11 mouse cellular contexts compared by ENCODE assay signal in genomic region chr15:85996031-85996765, GRCm38 (mm10). TPM values are rescaled to one million over a fixed set of nuclear protein-coding genes. Genes with fewer than 3 reads are reported as not detected.
DNase-seq lines count a peak whose midpoint lies in the region; ATAC-seq and TF ChIP-seq lines count a peak whose summit lies in the region.
"Had no signal": no experiment of that assay in that cellular context is flagged by ENCODE, and none has a peak within 500 bp of the region (broad histone marks: within the 10 kb centered on the region; RNA-seq: fewer than 3 reads in every experiment).

No protein-coding gene starts in this region.

- DNase-seq in lung, postnatal 36 days: no peak
- DNase-seq in kidney, postnatal 0 days (ENCODE audit: low spot score): peak; percentile 64
- DNase-seq in splenic B cell, adult 2 months (ENCODE audit: low read depth, low spot score): peak; percentile 15
- no peak for DNase-seq in retina, embryonic 14.5 days (ENCODE audit: low spot score)
- DNase-seq in layer of hippocampus, adult 11-12 months (ENCODE audit: low spot score): no peak
- DNase-seq in thymus, postnatal 0 days (ENCODE audit: low spot score): no peak
- DNase-seq: adrenal gland, postnatal 14 days; cerebellum, adult 9-11 months had no signal

- H3K4me3 ChIP-seq in lung, embryonic 15.5 days: no peak overlapping the region
- no peak overlapping the region for H3K4me3 ChIP-seq in forebrain, embryonic 13.5 days
- no peak overlapping the region for H3K4me3 ChIP-seq in kidney, postnatal 0 days (replicated peaks; ENCODE audit: low read depth, low read length)

- no peak overlapping the region for H3K4me2 ChIP-seq in lung, embryonic 15.5 days
- no peak overlapping the region for H3K4me2 ChIP-seq in forebrain, embryonic 13.5 days
- H3K4me2 ChIP-seq in kidney, postnatal 0 days (ENCODE audit: low read length): no peak overlapping the region
- H3K4me2 ChIP-seq: hindbrain, embryonic 14.5 days had no signal

- no peaks in the 10 kb centered on the region for H3K9me3 ChIP-seq in lung, embryonic 15.5 days
- H3K9me3 ChIP-seq in forebrain, embryonic 13.5 days (replicated peaks): no peaks in the 10 kb centered on the region
- no peaks in the 10 kb centered on the region for H3K9me3 ChIP-seq in kidney, postnatal 0 days (replicated peaks; ENCODE audit: low read length)

- ATAC-seq in lung, embryonic 15.5 days (ENCODE audit: borderline replicate concordance, extremely low read depth, low FRiP score, low TSS enrichment): no peak
- no peak for ATAC-seq in forebrain, embryonic 13.5 days
- ATAC-seq in kidney, postnatal 0 days (replicated peaks; ENCODE audit: low FRiP score, low read depth): peak; percentile 65

- no peak for TF ChIP-seq CTCF in kidney, postnatal 0 days (IDR thresholded peaks at IDR 0.05; ENCODE audit: low read depth)

- 26% methylated on average over 13 of the region's 13 CpGs for WGBS in lung, embryonic 15.5 days
- WGBS in forebrain, embryonic 13.5 days: 47% methylated on average over 13 of the region's 13 CpGs
- WGBS in kidney, postnatal 0 days: 19% methylated on average over 13 of the region's 13 CpGs

- peaks cover 78% of the 10 kb centered on the region for H3K4me1 ChIP-seq in lung, embryonic 15.5 days
- peaks cover 93% of the 10 kb centered on the region for H3K4me1 ChIP-seq in forebrain, embryonic 13.5 days
- H3K4me1 ChIP-seq in kidney, postnatal 0 days (replicated peaks; ENCODE audit: insufficient read depth, low read length): peaks cover 32% of the 10 kb centered on the region

- H3K27ac ChIP-seq in lung, embryonic 15.5 days: peak overlapping the region; percentile 58
- H3K27ac ChIP-seq in forebrain, embryonic 13.5 days: peak overlapping the region; percentile 99
- H3K27ac ChIP-seq in kidney, postnatal 0 days: peak overlapping the region; percentile 85
- H3K27ac ChIP-seq: hindbrain, embryonic 14.5 days had no signal

- H3K9ac ChIP-seq in lung, embryonic 15.5 days: no peak overlapping the region
- no peak overlapping the region for H3K9ac ChIP-seq in forebrain, embryonic 13.5 days
- no peak overlapping the region for H3K9ac ChIP-seq in kidney, postnatal 0 days (ENCODE audit: low read depth, low read length)
- H3K9ac ChIP-seq: hindbrain, embryonic 14.5 days had no signal

- no peaks in the 10 kb centered on the region for H3K27me3 ChIP-seq in lung, embryonic 15.5 days
- H3K27me3 ChIP-seq in forebrain, embryonic 13.5 days: no peaks in the 10 kb centered on the region
- no peaks in the 10 kb centered on the region for H3K27me3 ChIP-seq in kidney, postnatal 0 days (ENCODE audit: insufficient read depth, low read length)
- H3K27me3 ChIP-seq in splenic B cell, adult 2 months (ENCODE audit: control insufficient read depth, insufficient read depth, low read length, poor library complexity, severe bottlenecking): no peaks in the 10 kb centered on the region

- H3K36me3 ChIP-seq in lung, embryonic 15.5 days: no peaks in the 10 kb centered on the region
- no peaks in the 10 kb centered on the region for H3K36me3 ChIP-seq in forebrain, embryonic 13.5 days (ENCODE audit: poor library complexity, severe bottlenecking)
- no peaks in the 10 kb centered on the region for H3K36me3 ChIP-seq in kidney, postnatal 0 days (ENCODE audit: insufficient read depth, low read length)
- H3K36me3 ChIP-seq in splenic B cell, adult 2 months (ENCODE audit: control insufficient read depth, insufficient read depth, low read length, poor library complexity, severe bottlenecking): no peaks in the 10 kb centered on the region

RNA-seq across cellular contexts. Expression of gene Celsr1, which starts 37.4 kb away (rescaled TPM):
- 4.3 and 4.8 TPM in 2 replicates for polyA plus RNA-seq in lung, embryonic 15.5 days (2015; fragmentation: Nextera tagmentation; extraction: Ambion mirVana)
- polyA plus RNA-seq in forebrain, embryonic 13.5 days (2015; fragmentation: Nextera tagmentation; extraction: Ambion mirVana): 6.6 and 7.1 TPM in 2 replicates
- polyA plus RNA-seq in kidney, postnatal 0 days (2015; fragmentation: Nextera tagmentation; extraction: Ambion mirVana): 2.9 TPM in 2 replicates
- 2.9 and 3.6 TPM in 2 replicates for polyA plus RNA-seq in thymus, postnatal 0 days (2015; fragmentation: Nextera tagmentation; extraction: Ambion mirVana)

Comparison
In these comparisons a context has a peak if more than half of its experiments do, and no peak if none do; other contexts are left out.
1. DNase-seq: peak in kidney, postnatal 0 days (single experiment) and splenic B cell, adult 2 months (single experiment); none in lung, postnatal 36 days (single experiment), retina, embryonic 14.5 days (single experiment), layer of hippocampus, adult 11-12 months (single experiment) and thymus, postnatal 0 days (single experiment).
2. Peak in every context shown above with its lines, with median percentiles within 50 percentile points of each other: H3K27ac ChIP-seq.